Mouse (Mus musculus) forebrain, postnatal 0 days (tissue): ENCODE data around the gene Ebf4. TPM values are rescaled to one million over a fixed set of nuclear protein-coding genes. Genes with fewer than 3 reads are reported as not detected.

Experiments
- ATAC-seq: fragments of 200-750 bp; cut with Nextera tagmentation; 2 replicates; pipeline ENCODE4 v1.8.0; 2017; ENCODE audit warnings: mild to moderate bottlenecking, moderate library complexity
- DNase-seq: peaks from one replicate; pipeline ENCODE4 v3.0.0-alpha.2; 2015
- H3K27ac ChIP-seq: fragments of 300-500 bp; sonication (generic); 2 replicates; pipeline ENCODE4 v1.5.1; 2014; ENCODE audit warnings: low read depth, mild to moderate bottlenecking, antibody characterized with exemption, low read length, moderate library complexity, mixed read lengths
- H3K27me3 ChIP-seq: fragments of 300-500 bp; sonication (generic); 2 replicates; pipeline ENCODE4 v1.6.1; 2014; ENCODE audit warnings: mild to moderate bottlenecking, low read length, mixed read lengths; ENCODE audit not compliant: insufficient read depth
- H3K36me3 ChIP-seq: fragments of 300-500 bp; sonication (generic); 2 replicates; pipeline ENCODE4 v1.6.1; 2014; ENCODE audit warnings: mild to moderate bottlenecking, moderate library complexity; ENCODE audit not compliant: insufficient read depth
- H3K4me1 ChIP-seq: fragments of 300-500 bp; sonication (generic); 2 replicates; pipeline ENCODE4 v1.6.1; 2014; ENCODE audit warnings: antibody characterized with exemption; ENCODE audit not compliant: insufficient read depth
- H3K4me2 ChIP-seq: fragments of 300-500 bp; sonication (generic); 2 replicates; pipeline ENCODE4 v1.6.1; 2014; ENCODE audit warnings: low read depth, mild to moderate bottlenecking, moderate library complexity
- H3K4me3 ChIP-seq: fragments of 300-500 bp; sonication (generic); 2 replicates; pipeline ENCODE4 v1.5.1; 2014; ENCODE audit warnings: low read depth, low read length, mixed read lengths
- H3K9ac ChIP-seq: fragments of 300-500 bp; sonication (generic); 2 replicates; pipeline ENCODE4 v1.6.1; 2014; ENCODE audit warnings: mild to moderate bottlenecking
- H3K9me3 ChIP-seq: fragments of 300-500 bp; sonication (generic); 2 replicates; pipeline ENCODE4 v1.6.1; 2016; ENCODE audit warnings: low read length
- CTCF ChIP-seq: sonication (generic); IDR thresholded peaks from 2 replicates; pipeline ENCODE4 v1.5.1; 2016; ENCODE audit warnings: antibody characterized with exemption, control low read depth, low read depth
- WGBS: fragments of 180-500 bp; shearing (Covaris S2); extraction: QIAGEN DNeasy Blood & Tissue Kit; methylation state at CpG from one replicate; pipeline ENCODE4 v1.1.7; 2014; 5-methylcytosine and 5-hydroxymethylcytosine counted together
- polyA plus RNA-seq: library from polyadenylated mRNA; unstranded; fragments of >200 nt; fragmentation: Nextera tagmentation; extraction: Ambion mirVana; gene quantifications from 2 replicates; pipeline ENCODE4 v1.2.1, GENCODE M21; 2015
- total RNA-seq: library from RNA; depleted of rRNA; stranded (reverse); fragments of >200 nt; gene quantifications from 2 replicates; pipeline ENCODE4 v1.2.3, GENCODE M21; 2014; rRNA removed

Gene Ebf4
- total and polyA plus RNA-seq, 2 experiments from 2014 or later: 4.8 to 15.1 TPM

DNA sequence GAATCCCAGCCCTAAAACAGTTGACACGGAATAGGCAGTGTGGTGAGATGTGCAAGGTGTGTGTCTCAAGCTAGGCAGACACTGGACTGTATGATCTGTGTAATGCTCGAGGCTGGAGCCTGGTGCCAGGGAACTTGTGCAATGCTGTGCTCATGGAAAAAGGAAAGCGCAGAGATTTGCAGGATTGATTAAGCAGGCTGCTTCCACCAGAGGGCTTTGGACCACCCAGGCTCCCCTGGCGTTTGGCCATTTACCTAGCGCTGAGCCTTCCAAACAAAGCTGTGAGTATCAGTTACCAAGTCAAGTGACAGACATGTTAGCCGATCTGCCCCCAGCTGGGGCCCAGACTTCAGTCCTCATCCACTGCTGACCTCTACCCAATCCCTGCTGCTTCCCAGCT is 113.2 kb downstream of the Ebf4 start:
- H3K4me3 ChIP-seq: no peak overlapping the region
- H3K9ac ChIP-seq: no peak overlapping the region
- ATAC-seq (no peak), DNase-seq (no peak)
- 11% methylated on average over 6 of the region's 6 CpGs for WGBS
- H3K36me3 ChIP-seq: no peaks in the 10 kb centered on the region
- no peak for TF ChIP-seq CTCF
- H3K4me1 ChIP-seq: no peaks in the 10 kb centered on the region
- H3K27ac ChIP-seq: no peak overlapping the region
- no peak overlapping the region for H3K4me2 ChIP-seq
- H3K9me3 ChIP-seq: no peaks in the 10 kb centered on the region
- no peaks in the 10 kb centered on the region for H3K27me3 ChIP-seq

DNA sequence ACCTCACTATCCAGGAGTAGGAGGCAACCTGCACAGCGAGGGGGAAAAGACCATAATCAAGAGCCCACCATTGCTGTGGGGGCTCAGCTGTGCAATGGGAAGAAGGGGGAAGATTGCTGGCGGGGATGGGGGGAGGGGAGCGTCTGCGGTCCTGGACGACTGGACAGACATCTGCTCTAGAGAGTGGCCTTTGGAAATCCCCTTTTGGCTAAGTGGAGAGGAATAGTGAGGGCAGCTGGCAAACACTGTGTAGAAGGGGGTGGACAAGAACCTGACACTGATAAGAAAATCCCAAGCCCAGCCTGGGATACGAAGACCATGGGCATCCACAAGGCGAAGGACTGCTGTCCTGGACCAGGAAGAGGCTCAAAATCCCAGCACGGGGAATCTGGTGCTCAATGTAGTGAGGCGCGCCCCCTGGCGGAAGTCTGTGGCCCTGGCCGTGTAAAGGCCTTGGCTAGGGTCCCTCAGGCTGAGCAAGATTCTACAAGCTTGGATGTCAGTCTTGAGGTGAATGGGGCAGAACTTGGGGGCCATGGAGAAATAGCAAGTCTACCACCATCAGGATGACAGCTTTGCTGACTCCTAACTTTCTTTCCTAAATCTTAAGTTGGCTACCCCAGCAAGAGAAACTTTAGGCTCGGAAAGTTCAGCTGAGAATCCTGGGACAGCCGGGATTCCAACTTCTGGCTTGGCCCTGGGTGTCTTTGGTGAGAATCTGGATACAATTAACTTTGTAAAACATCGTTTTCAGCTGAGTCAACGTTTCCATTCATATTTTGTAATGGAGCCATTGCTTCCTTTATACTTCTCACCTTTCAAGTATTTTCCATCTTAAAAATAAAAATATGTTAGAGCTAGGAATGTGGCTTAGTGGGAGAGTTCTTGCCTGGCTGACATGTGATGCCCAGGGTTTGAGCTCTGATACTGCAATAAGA is 116.9 kb downstream of the Ebf4 start:
- WGBS: 39% methylated on average over 16 of the region's 16 CpGs
- H3K9ac ChIP-seq: no peak overlapping the region
- H3K36me3 ChIP-seq: no peaks in the 10 kb centered on the region
- H3K27me3 ChIP-seq: no peaks in the 10 kb centered on the region
- peak; percentile 89 for TF ChIP-seq CTCF
- DNase-seq (peak; percentile 81), ATAC-seq (peak; percentile 86)
- H3K4me1 ChIP-seq: no peaks in the 10 kb centered on the region
- no peak overlapping the region for H3K4me3 ChIP-seq
- H3K4me2 ChIP-seq: no peak overlapping the region
- H3K27ac ChIP-seq: no peak overlapping the region
- H3K9me3 ChIP-seq: no peaks in the 10 kb centered on the region

DNA sequence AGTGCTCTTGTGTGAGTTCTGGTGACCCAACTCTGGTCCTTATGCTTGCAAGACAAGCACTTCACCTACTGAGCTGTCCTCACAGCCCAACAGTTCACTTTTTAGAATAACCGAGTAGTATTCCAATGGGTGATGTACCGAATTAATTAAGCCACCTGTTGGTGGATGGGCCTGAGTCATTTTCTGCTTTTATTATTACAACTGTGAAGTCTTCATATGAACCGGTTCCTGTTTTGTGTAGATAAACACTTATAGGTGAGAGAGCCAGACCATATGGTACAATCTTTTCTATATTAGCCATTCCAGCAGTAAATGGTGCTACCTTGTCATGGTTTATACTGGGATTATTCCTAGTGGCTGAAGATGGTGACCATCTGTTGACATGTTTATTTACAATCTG is 117.8 kb downstream of the Ebf4 start:
- no peak overlapping the region for H3K9ac ChIP-seq
- no peak for ATAC-seq
- H3K4me1 ChIP-seq: no peaks in the 10 kb centered on the region
- H3K27ac ChIP-seq: no peak overlapping the region
- H3K4me3 ChIP-seq: no peak overlapping the region
- H3K4me2 ChIP-seq: no peak overlapping the region
- 77% methylated on average over 3 of the region's 3 CpGs for WGBS
- TF ChIP-seq CTCF: no peak
- no peak for DNase-seq
- no peaks in the 10 kb centered on the region for H3K27me3 ChIP-seq
- H3K36me3 ChIP-seq: no peaks in the 10 kb centered on the region
- H3K9me3 ChIP-seq: no peaks in the 10 kb centered on the region

DNA sequence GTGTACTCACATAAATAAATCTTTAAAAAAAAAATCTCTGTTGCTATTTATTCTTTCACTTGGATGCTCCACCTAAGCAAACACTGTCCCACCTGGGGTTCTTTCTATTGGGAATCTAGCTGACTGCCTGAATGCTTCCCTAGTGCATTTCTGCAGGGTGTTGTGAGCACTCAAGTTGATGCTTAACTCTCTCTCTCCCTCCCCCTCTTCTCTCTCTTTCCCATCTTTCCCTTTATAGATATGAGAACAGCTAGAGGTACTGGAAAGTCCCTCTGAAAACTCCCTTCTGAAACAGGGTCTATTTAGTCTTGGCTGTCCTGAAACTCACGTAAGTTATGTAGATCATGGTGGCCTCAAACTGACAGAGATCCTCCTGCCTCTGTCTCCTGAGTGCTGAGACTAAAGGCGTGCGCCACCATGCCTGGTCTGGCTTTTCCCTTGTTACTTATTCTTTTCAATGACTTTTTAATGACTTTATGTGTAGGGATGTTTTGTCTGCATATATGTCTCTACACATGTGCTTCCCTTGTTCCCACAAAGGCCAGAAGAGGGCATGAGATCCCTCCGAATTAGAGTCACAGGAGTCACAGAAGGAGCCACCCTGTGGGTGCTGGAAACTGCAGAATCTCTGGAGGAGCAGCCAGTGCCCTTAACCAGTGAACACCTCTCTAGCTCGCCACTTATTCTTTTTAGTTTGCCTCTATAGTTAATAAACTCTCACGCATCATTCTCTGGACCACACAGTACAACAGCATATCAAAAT is 119.3 kb downstream of the Ebf4 start:
- H3K4me3 ChIP-seq: no peak overlapping the region
- H3K36me3 ChIP-seq: no peaks in the 10 kb centered on the region
- no peaks in the 10 kb centered on the region for H3K9me3 ChIP-seq
- DNase-seq (no peak), ATAC-seq (no peak)
- peak; percentile 34 for TF ChIP-seq CTCF
- H3K27me3 ChIP-seq: no peaks in the 10 kb centered on the region
- H3K4me1 ChIP-seq: no peaks in the 10 kb centered on the region
- H3K27ac ChIP-seq: no peak overlapping the region
- no peak overlapping the region for H3K9ac ChIP-seq
- 72% methylated on average over 6 of the region's 6 CpGs for WGBS
- H3K4me2 ChIP-seq: no peak overlapping the region

Other genes starting within 250 kb of the Ebf4 start
- 0.15 and 0.24 TPM in 2 replicates for gene Tgm6, start 182.8 kb upstream of the Ebf4 start, total RNA-seq
- 0.29 and 0.33 TPM in 2 replicates for gene Tgm6, start 182.8 kb upstream of the Ebf4 start, polyA plus RNA-seq
- gene Snrpb, start 115.8 kb upstream of the Ebf4 start, total RNA-seq: 306 TPM in 2 replicates
- gene Snrpb, start 115.8 kb upstream of the Ebf4 start, polyA plus RNA-seq: 334 and 388 TPM in 2 replicates
- gene Tmc2, start 100.0 kb upstream of the Ebf4 start, total RNA-seq: not detected in 2 replicates
- gene Tmc2, start 100.0 kb upstream of the Ebf4 start, polyA plus RNA-seq: not detected in 2 replicates
- gene Nop56, start 20.7 kb upstream of the Ebf4 start, total RNA-seq: 173 and 183 TPM in 2 replicates
- gene Nop56, start 20.7 kb upstream of the Ebf4 start, polyA plus RNA-seq: 220 and 243 TPM in 2 replicates
- 137 and 175 TPM in 2 replicates for gene Idh3b, start 10.6 kb upstream of the Ebf4 start, total RNA-seq
- 151 and 169 TPM in 2 replicates for gene Idh3b, start 10.6 kb upstream of the Ebf4 start, polyA plus RNA-seq
- 18.4 and 20.4 TPM in 2 replicates for gene Cpxm1, start 102.4 kb downstream of the Ebf4 start, total RNA-seq
- 20.4 and 22.4 TPM in 2 replicates for gene Cpxm1, start 102.4 kb downstream of the Ebf4 start, polyA plus RNA-seq
- not detected in 2 replicates for gene Gm28372, start 110.1 kb downstream of the Ebf4 start, total RNA-seq
- not detected in 2 replicates for gene Gm28372, start 110.1 kb downstream of the Ebf4 start, polyA plus RNA-seq
- not detected in 2 replicates for gene 1700020A23Rik, start 110.1 kb downstream of the Ebf4 start, total RNA-seq
- 0.45 TPM in 1 of 2 replicates, not detected in the other for gene 1700020A23Rik, start 110.1 kb downstream of the Ebf4 start, polyA plus RNA-seq
- gene Tmem239, start 111.3 kb downstream of the Ebf4 start, total RNA-seq: not detected in 2 replicates
- 0.16 TPM in 1 of 2 replicates, not detected in the other for gene Tmem239, start 111.3 kb downstream of the Ebf4 start, polyA plus RNA-seq
- 78.7 and 99.8 TPM in 2 replicates for gene Vps16, start 129.2 kb downstream of the Ebf4 start, total RNA-seq
- gene Vps16, start 129.2 kb downstream of the Ebf4 start, polyA plus RNA-seq: 68.7 and 76.7 TPM in 2 replicates
- 15.9 and 18.0 TPM in 2 replicates for gene Pced1a, start 129.5 kb downstream of the Ebf4 start, total RNA-seq
- gene Pced1a, start 129.5 kb downstream of the Ebf4 start, polyA plus RNA-seq: 7.9 and 9.2 TPM in 2 replicates
- gene Ptpra, start 155.1 kb downstream of the Ebf4 start, total RNA-seq: 154 and 167 TPM in 2 replicates
- 142 and 162 TPM in 2 replicates for gene Ptpra, start 155.1 kb downstream of the Ebf4 start, polyA plus RNA-seq